Mouse (Mus musculus) testis, adult 2 months (tissue): ENCODE measurements at regions not wholly inside any gene's neighbourhood (a gene's known extent, or its start where the extent isn't known, plus 50 kb on each side); places are given as distances from the start of the nearest gene placed in this dataset.

Experiments
- H3K27ac ChIP-seq: fragments of 200-500 bp; 2 replicates; pipeline ENCODE4 v1.5.1; 2012; ENCODE audit warnings: low read depth, low read length; ENCODE audit not compliant: control insufficient read depth, insufficient read depth
- H3K27me3 ChIP-seq: fragments of 200-500 bp; 2 replicates; pipeline ENCODE4 v1.6.1; 2012; ENCODE audit warnings: mild to moderate bottlenecking, low read length, moderate library complexity; ENCODE audit not compliant: control insufficient read depth, insufficient read depth
- H3K36me3 ChIP-seq: fragments of 200-500 bp; 2 replicates; pipeline ENCODE4 v1.6.1; 2012; ENCODE audit warnings: mild to moderate bottlenecking, low read length; ENCODE audit not compliant: control insufficient read depth, insufficient read depth
- H3K4me1 ChIP-seq: fragments of 200-500 bp; 2 replicates; pipeline ENCODE4 v1.6.1; 2012; ENCODE audit warnings: low read length; ENCODE audit not compliant: control insufficient read depth, insufficient read depth
- H3K4me3 ChIP-seq: fragments of 200-500 bp; 2 replicates; pipeline ENCODE4 v1.5.1; 2012; ENCODE audit warnings: low read depth, mild to moderate bottlenecking, low read length, moderate library complexity, mixed read lengths; ENCODE audit not compliant: control insufficient read depth
- CTCF ChIP-seq: fragments of 200-500 bp; IDR thresholded peaks from 2 replicates; pipeline ENCODE4 v1.5.1; 2012; ENCODE audit warnings: low read depth, mild to moderate bottlenecking, inconsistent platforms, low read length, moderate library complexity; ENCODE audit not compliant: control insufficient read depth, insufficient read depth, insufficient replicate concordance
- POLR2A ChIP-seq: fragments of 200-500 bp; IDR thresholded peaks from 2 replicates; pipeline ENCODE4 v1.6.1; 2012; ENCODE audit warnings: low read depth, mild to moderate bottlenecking, inconsistent platforms, low read length, moderate library complexity; ENCODE audit not compliant: control insufficient read depth

GRCm38 (mm10) chr13:114641688-114642390, 176.2 kb upstream of the Mocs2 start:
- Histone ChIP-seq H3K36me3 (no peaks in the 10 kb centered on the region), H3K27me3 (no peaks in the 10 kb centered on the region), H3K4me1 (no peaks in the 10 kb centered on the region), H3K4me3 (no peak overlapping the region), H3K27ac (no peak overlapping the region)
- no peak for TF ChIP-seq CTCF

- H3K4me1 ChIP-seq: no peaks in the 10 kb centered on the region
- H3K36me3 ChIP-seq: no peaks in the 10 kb centered on the region
- H3K27ac ChIP-seq: no peak overlapping the region
- H3K27me3 ChIP-seq: no peaks in the 10 kb centered on the region
- H3K4me3 ChIP-seq: no peak overlapping the region
- no peak for TF ChIP-seq CTCF
- TF ChIP-seq POLR2A: no peak
Observed at GRCm38 (mm10) chr13:114642901-114643491, 175.0 kb upstream of the Mocs2 start.

- Histone ChIP-seq H3K36me3 (no peaks in the 10 kb centered on the region), H3K4me3 (no peak overlapping the region), H3K4me1 (no peaks in the 10 kb centered on the region), H3K27ac (no peak overlapping the region), H3K27me3 (no peaks in the 10 kb centered on the region)
- TF ChIP-seq POLR2A (no peak), CTCF (no peak)
Observed at GRCm38 (mm10) chr13:114643521-114643920, 174.5 kb upstream of the Mocs2 start.

GRCm38 (mm10) chr13:114654267-114654666, 163.8 kb upstream of the Mocs2 start:
- TF ChIP-seq POLR2A (no peak), CTCF (no peak)

GRCm38 (mm10) chr13:114654953-114655586, 163.0 kb upstream of the Mocs2 start:
- no peaks in the 10 kb centered on the region for H3K27me3 ChIP-seq
- no peaks in the 10 kb centered on the region for H3K36me3 ChIP-seq
- H3K4me1 ChIP-seq: no peaks in the 10 kb centered on the region
- H3K4me3 ChIP-seq: no peak overlapping the region
- TF ChIP-seq CTCF (no peak), POLR2A (no peak)
- no peak overlapping the region for H3K27ac ChIP-seq

More at GRCm38 (mm10) chr13:114654267-114654666, 163.8 kb upstream of the Mocs2 start:
- Histone ChIP-seq H3K4me1 (no peaks in the 10 kb centered on the region), H3K36me3 (no peaks in the 10 kb centered on the region), H3K4me3 (no peak overlapping the region), H3K27ac (no peak overlapping the region), H3K27me3 (no peaks in the 10 kb centered on the region)

GRCm38 (mm10) chr13:114672411-114672810, 145.6 kb upstream of the Mocs2 start:
- no peaks in the 10 kb centered on the region for H3K36me3 ChIP-seq
- no peaks in the 10 kb centered on the region; the same call in 1 of the 2 replicates for H3K4me1 ChIP-seq
- H3K4me3 ChIP-seq: no peak overlapping the region
- H3K27ac ChIP-seq: no peak overlapping the region
- no peaks in the 10 kb centered on the region for H3K27me3 ChIP-seq
- no peak for TF ChIP-seq CTCF
- TF ChIP-seq POLR2A: no peak

- no peaks in the 10 kb centered on the region; the same call in 1 of the 2 replicates for H3K4me1 ChIP-seq
- no peaks in the 10 kb centered on the region for H3K36me3 ChIP-seq
- no peak overlapping the region for H3K4me3 ChIP-seq
- H3K27me3 ChIP-seq: no peaks in the 10 kb centered on the region
- TF ChIP-seq CTCF: no peak
- no peak for TF ChIP-seq POLR2A
- no peak overlapping the region for H3K27ac ChIP-seq
Observed at GRCm38 (mm10) chr13:114679703-114680378, 138.2 kb upstream of the Mocs2 start.

- TF ChIP-seq CTCF (no peak), POLR2A (no peak)
- Histone ChIP-seq H3K27ac (0 out of 2 replicates have a peak overlapping the region, but pooled peaks have one; percentile 18), H3K27me3 (no peaks in the 10 kb centered on the region), H3K4me3 (no peak overlapping the region), H3K4me1 (no peaks in the 10 kb centered on the region; the same call in 1 of the 2 replicates), H3K36me3 (no peaks in the 10 kb centered on the region)
Observed at GRCm38 (mm10) chr13:114680379-114680733, 137.7 kb upstream of the Mocs2 start.
